Mouse (Mus musculus) macrophage (primary cell): Measurements from ENCODE around the gene Gstt4. TPM values are rescaled to one million over a fixed set of nuclear protein-coding genes. Genes with fewer than 3 reads are reported as not detected.

Experiments
- polyA plus RNA-seq: library from polyadenylated mRNA; stranded (reverse); fragments of 250-400 nt; gene quantifications from 3 replicates; pipeline ENCODE4 v1.2.4, GENCODE M21; 2018; ENCODE audit warnings: inconsistent platforms

Gstt4 gene
- polyA plus RNA-seq, 1 experiment from 2014 or later: not detected

Other genes starting within 250 kb of the Gstt4 start
- gene Ggt5, start 233.2 kb downstream of the Gstt4 start, polyA plus RNA-seq: 3.4 to 4.1 TPM (median 3.5 TPM) in 3 replicates
- 0.07 TPM in 1 of 3 replicates, not detected in the others for gene Susd2, start 178.5 kb downstream of the Gstt4 start, polyA plus RNA-seq
- 19.2 to 42.5 TPM (median 19.8 TPM) in 3 replicates for gene Cabin1, start 58.2 kb downstream of the Gstt4 start, polyA plus RNA-seq
- gene Ddt, start 49.1 kb downstream of the Gstt4 start, polyA plus RNA-seq: 47.3 to 66.7 TPM (median 58.9 TPM) in 3 replicates
- not detected in 3 replicates for gene Gm20441, start 41.6 kb downstream of the Gstt4 start, polyA plus RNA-seq
- gene Gstt3, start 41.1 kb downstream of the Gstt4 start, polyA plus RNA-seq: 2.9 to 4.2 TPM (median 4.1 TPM) in 3 replicates
- 0.27 to 1.5 TPM (median 0.67 TPM) in 3 replicates for gene Gstt1, start 24.0 kb downstream of the Gstt4 start, polyA plus RNA-seq
- 6.2 to 19.7 TPM (median 10.8 TPM) in 3 replicates for gene Gstt2, start 14.9 kb upstream of the Gstt4 start, polyA plus RNA-seq
- 121 to 436 TPM (median 382 TPM) in 3 replicates for gene Mif, start 37.7 kb upstream of the Gstt4 start, polyA plus RNA-seq
- gene Derl3, start 70.9 kb upstream of the Gstt4 start, polyA plus RNA-seq: not detected in 3 replicates
- 36.6 to 53.9 TPM (median 38.3 TPM) in 3 replicates for gene Smarcb1, start 99.1 kb upstream of the Gstt4 start, polyA plus RNA-seq
- 7.6 to 12.8 TPM (median 11.6 TPM) in 3 replicates for gene Chchd10, start 110.6 kb upstream of the Gstt4 start, polyA plus RNA-seq
- 0.36 to 1.3 TPM (median 1.0 TPM) in 3 replicates for gene Mmp11, start 114.0 kb upstream of the Gstt4 start, polyA plus RNA-seq
- not detected in 3 replicates for gene Gm867, start 118.1 kb upstream of the Gstt4 start, polyA plus RNA-seq
- not detected in 3 replicates for gene Vpreb3, start 120.5 kb upstream of the Gstt4 start, polyA plus RNA-seq
- 0.07 TPM in 1 of 3 replicates, not detected in the others for gene Gm5134, start 132.0 kb upstream of the Gstt4 start, polyA plus RNA-seq
- 2.7 to 5.0 TPM (median 3.8 TPM) in 3 replicates for gene Zfp280b, start 210.1 kb upstream of the Gstt4 start, polyA plus RNA-seq